Mouse (Mus musculus): ENCODE measurements around the gene Fam168a.

The Fam168a gene

GRCm38 (mm10) chr7:100706143-100706841 is at the start of gene Fam168a:
Fam168a (plus strand) TSS chr7:100706635.
- DNase-seq: peak; percentile 97 to 98

DNA sequence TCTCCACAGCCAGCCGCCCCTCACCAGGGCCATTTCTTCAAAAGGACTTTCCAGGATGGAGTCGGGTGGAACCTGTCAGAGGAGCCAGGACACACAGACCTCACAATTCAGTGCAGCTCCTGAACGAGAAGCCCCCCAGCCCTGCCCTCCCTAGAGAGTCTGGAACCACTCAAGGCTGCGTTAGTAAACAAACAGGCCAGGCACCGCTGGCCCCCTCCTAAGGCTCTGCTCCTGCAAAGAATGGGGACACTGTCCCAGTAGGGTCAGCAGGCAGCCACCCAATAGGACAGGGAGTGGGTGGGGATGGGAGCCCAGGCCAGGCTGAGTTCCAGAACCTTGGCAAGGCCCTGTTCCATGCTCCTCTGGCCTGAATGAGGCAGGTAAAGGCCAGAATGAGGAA is 49.7 kb upstream of the Fam168a start:
- no peak for DNase-seq

GRCm38 (mm10) chr7:100658093-100658578 is 48.3 kb upstream of the Fam168a start:
- peak; percentile 68 to 75 for DNase-seq

DNA sequence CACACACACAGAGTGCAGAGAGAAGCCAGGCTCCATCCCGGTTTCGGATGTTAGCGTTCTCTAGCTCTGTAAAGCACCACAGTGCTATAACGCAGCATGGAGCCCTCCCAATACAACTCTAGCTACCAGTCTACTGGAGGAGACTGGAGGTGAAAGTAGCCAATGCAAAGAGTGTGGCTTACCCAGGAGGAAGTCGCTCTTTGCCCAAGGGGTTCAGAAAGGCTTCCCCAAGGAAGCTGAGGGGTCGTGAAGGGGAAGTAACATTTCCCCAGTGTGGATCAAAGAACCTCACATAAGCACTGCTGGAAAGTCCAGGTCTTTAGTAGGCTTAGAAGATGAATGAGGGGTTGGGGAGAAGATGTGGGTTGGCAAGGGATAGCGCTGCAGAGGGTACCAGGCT is 45.2 kb upstream of the Fam168a start:
- no peak for DNase-seq

DNA sequence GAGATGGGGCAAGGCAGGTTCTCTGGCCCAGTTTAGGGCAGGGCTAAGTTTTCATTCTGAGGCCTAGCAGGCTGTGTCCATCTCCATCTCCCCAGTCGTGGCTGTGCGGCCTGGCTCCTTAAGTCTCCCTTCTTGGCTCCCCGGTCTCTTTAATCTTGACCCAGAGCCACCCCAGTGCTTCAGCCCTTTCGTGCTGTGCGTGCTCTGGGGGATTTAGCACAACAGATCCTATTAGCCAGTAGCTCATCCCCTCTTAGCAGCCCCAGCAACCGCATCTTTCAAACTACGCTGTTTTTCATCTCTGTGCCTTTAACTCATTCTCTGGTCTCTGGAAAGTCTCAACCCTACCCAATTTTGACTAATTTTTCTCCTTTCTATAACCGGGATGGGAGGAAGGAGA is 44.2 kb upstream of the Fam168a start, which contains the start of gene Plekhb1:
Gene Plekhb1, minus strand, starts transcription at position 184 of the 400 bp plus-strand sequence.
- no peak for DNase-seq

GRCm38 (mm10) chr7:100663190-100663589 is 43.2 kb upstream of the Fam168a start:
- DNase-seq: peak; percentile 95 to 99

GRCm38 (mm10) chr7:100663729-100664304 is 42.6 kb upstream of the Fam168a start:
- DNase-seq: no peak

DNA sequence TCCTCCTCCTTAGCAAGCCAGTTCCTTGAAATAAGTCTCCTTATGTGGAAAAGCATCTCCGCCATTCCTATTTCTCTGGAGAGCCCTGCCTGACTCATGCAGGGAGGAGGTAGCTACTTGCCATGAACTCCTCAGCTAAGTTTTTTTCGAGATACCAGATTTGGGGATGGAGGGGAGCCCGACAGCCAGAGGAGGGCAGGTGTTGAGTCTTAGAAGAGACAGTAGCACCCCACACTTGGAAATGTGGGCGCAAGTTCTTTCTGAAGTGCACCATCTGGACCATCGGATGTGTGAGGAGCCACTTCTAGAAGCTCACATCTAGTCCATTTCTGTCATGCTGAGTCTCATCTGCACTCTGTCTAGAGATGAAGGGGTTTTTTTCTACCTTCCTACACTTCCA is 35.8 kb upstream of the Fam168a start:
- no peak for DNase-seq

- no peak for DNase-seq
Observed at GRCm38 (mm10) chr7:100673452-100673851, 33.0 kb upstream of the Fam168a start.

- DNase-seq: no peak
Observed at GRCm38 (mm10) chr7:100674941-100675340, 31.5 kb upstream of the Fam168a start.

DNA sequence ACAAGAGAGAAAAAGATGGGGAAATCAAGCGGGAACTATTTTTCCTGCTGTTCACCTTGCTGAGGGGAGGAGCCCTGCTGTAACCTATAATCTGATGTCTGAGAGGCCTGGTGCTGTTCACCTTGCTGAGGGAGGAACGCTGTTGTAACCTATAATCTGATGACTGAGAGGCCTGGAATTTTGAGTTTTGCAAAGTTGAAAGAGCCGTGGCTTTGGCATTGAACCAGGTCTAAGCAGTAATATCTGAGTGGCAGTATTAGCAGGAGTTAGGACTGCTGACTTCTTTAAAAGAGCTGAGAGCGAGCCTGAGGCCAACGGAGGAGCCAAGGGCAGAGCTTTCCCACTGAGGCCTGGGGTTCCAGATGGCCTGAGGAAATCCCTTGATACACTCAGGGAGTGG is 28.4 kb upstream of the Fam168a start:
- DNase-seq: no peak

- peak; percentile 7 to 49 for DNase-seq
Observed at GRCm38 (mm10) chr7:100678948-100679880, 27.2 kb upstream of the Fam168a start.

DNA sequence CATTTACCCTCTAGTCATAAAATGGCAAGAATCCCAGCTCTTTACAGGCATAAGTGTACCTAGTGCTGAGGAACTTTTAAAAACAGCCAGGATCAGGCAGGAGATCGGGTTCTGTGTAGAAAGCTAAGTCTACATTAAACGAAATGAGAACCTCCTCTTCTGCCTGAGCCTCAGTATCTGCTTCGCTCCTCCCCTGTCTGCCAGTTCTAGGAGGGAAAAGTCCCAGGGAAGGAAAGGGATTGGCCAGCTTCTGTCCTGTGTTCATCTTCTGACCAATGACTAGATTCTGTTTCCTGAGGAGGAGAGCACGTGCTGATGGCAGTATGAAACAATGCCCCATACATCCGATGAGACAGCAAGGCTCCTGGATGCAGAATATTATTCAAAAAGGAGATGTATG is 25.3 kb upstream of the Fam168a start:
- DNase-seq: no peak

GRCm38 (mm10) chr7:100683241-100683640 is 23.2 kb upstream of the Fam168a start:
- no peak for DNase-seq

GRCm38 (mm10) chr7:100684081-100684480 is 22.4 kb upstream of the Fam168a start:
- DNase-seq: no peak

GRCm38 (mm10) chr7:100684538-100684937 is 21.9 kb upstream of the Fam168a start:
- DNase-seq: peak; percentile 50 to 76

DNA sequence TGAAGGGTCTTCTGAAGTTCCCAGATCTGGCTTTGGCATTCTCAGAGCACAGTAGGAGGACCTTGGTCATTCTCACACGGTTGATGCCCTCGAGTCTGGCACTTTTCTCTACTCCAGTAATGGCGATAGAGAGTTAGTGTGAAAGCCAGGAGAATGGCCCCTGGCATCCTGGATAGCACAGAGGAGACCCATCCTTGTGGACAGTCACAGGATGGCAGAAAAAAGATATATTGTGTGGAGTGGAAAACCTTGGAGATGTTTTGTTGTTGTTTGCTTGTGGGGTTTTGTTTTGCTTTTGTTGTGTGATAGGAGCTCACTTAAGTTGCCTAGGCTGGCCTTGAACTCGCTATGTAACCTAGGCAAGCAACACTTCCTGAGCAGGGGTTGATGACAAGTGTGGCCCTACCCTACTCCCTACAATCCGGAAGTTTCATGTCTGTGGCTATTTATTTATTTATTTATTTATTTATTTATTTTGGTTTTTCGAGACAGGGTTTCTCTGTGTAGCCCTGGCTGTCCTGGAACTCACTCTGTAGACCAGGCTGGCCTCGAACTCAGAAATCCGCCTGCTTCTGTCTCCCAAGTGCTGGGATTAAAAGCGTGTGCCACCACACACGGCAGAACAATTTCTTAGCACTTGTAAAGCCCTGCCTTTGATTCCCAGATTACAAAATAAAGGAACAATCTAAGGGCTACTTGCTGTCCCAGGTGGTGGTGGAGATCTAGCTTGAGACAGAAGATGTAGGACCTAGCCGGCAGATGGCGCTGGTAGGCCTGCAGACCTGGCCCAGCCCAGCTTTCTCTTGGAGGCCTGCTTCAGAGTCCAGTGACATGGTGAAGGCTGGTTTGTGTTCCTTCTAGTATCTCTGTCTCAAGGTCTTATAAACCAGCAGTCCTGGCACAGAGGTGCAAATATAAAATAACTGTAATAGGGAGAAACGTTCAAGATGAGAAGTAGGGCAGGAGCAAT is 21.1 kb upstream of the Fam168a start:
- DNase-seq: peak; percentile 82

DNA sequence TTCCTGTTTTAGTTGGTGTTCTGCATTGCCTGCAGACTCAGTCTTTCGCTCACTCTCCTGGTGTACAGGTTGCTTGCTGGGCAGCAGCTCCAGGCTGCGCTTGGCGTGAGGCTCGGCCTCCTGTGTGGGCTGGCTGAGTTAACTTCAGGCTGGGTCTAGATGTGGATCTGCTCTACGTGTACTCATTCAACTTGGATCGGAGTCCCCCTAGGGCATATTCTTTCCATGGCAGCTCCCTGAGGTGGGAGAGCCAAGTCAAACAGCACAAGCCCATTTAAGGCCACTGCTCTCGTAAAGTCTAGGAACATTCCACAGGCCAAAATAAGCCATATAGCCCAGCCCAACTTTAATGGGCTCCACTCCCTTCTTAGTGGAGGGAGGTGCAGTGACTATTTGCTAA is 18.0 kb upstream of the Fam168a start:
- DNase-seq: no peak

DNA sequence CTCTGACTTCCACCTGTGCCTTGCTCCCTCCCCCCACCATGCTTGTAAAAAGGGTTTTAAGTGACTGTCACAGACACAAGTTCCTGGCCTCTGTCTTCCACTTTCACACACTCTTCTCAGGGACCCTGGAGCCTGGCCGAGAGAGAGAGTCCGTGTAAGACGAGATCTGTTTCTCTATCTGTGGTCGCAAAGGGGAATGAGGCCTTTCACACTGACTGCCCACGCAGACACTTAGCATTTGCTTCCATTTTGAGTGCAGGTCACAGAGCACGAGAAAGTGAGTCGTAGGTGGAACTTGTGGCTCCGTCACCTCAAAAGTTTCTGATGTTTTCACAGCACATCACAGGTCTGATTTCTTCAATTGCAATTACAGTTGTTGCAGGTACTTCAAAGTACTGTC is 13.2 kb upstream of the Fam168a start:
- no peak for DNase-seq

- no peak for DNase-seq
Observed at GRCm38 (mm10) chr7:100699771-100700770, 6.4 kb upstream of the Fam168a start.

All from kidney, postnatal 25 days (tissue).